Mouse (Mus musculus) thymus, postnatal 4 days (tissue): Measurements from ENCODE around the gene Msh5.
A peak's percentile ranks its signal among the peaks of the same experiment; 100 is the strongest.
"Not testable (repeated sequence)": the region's sequence is repeated elsewhere in the genome, so short reads cannot be mapped to it uniquely, and the experiment has no call there.

ENCODE experiments used
- DNase-seq: peaks from one replicate; pipeline ENCODE4 v3.0.0; 2021

Gene Msh5

DNA sequence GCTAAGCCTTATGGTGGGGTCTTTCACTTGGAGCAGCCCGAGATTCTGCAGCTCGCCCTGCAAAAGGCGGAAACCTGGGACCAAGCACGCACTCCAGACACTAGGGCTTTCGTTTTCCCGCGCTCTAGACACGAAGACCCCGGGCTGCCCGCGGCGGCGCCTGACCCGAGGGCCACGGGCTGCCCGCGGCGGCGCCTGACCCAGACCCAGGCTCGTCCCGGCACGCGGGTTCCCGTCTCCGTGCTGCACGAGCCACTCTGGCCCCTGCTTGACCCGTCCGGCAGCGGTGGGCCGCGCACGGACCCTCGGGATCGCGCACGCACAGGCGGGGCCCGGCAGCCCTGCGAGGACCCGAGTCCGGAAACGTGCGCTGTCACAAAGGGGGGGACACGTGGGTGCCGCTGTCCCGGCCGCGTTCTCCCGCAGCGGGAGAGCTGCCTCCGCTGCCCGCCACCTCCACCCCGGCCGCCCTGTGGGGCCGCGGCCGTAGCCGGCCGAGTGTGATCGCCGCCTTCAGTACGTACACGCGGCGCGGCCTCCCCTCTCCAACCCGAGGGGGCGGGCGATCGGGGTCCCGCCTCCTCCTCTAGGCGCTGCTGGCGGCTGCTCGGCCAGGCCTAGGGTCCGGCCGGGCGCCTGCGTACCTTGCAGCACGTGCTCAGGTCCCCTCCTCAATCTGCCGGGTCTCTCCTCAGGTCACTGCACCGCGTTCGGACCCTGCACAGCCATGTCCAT, 45.7 kb downstream of the Msh5 start, which contains the start of gene Vars:
Vars (plus strand) TSS at position 271 of the 735 bp plus-strand sequence.
- peak; percentile 86 for DNase-seq

DNA sequence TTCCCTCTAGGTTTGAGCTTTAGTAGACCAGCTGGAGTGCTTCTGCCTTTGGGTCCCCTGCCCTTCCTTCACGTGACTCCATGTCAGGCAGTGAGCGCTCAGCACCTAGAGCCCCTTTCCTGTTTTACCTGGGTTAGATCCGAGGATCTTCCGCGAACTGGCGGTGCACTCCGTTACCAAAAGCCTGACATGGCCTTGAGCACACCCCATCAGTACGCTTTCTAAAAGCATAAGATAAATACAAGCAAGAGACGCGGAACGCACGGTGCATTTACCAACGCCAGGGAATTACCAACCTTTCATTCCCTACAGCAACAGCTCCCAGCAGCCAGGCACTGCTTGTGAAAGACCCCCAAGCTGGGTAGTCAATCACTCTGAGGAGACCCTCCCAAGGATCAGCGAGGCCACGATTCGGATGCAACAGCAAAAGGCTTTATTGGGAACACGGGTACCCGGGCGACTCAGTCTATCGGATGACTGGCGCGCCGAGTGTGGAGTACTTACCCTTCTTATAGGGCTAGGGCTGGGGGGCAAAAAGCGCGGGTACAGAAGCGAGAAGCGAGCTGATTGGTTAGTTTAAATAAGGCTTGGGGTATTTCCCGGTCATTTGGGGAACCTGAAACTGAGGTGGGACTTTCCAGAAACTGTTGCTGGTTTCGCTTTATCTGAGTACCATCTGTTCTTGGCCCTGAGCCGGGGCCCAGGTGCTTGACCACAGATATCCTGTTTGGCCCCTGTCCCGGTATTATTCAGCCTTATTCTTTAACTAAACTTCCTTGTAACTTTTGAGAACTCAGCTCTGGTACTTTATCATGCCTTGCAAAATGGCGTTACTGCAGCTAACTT, 46.5 kb downstream of the Msh5 start:
- DNase-seq: not testable (repeated sequence)

DNA sequence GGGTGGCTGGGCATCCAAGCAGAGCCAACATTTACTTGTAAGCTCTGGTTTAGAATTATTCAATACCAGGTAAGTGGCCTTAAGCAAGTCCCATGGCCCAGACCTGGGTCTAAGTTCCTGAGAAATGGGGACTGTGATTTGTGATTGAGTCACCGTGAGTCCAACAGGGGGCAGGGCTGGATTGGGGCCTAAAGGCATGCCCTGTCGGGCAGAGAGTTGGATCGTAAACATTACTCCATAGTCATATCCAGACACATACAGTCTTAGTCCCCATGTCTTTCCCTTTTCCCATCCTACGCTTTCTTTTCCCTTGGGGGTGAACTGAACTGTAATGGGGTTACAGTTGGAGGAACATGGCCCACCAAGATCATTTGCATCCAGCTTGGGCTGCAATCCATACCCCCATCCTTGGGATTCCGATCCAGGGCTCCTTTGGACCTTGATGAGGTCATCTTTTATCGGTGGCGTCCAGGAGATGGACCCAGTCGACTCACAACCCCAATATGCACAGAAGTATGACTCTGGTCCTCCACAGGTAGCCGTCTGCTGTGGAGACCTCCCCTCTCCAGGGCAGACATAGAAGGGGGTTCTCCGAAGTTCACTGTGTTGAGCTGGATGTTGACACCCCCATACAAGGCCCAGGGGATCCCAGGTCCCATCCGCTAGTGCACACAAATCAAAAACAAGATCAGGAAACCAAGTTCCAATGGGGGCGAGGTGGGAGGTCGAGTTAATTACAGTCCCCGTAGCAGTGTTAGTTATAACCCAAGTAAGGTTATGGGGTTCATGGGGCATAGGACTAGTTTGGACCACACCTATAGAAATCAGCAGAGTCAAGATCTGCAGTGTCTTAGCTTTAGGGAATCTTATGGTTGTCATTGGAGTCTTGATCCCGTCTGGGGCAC, 47.8 kb downstream of the Msh5 start:
- no peak for DNase-seq

DNA sequence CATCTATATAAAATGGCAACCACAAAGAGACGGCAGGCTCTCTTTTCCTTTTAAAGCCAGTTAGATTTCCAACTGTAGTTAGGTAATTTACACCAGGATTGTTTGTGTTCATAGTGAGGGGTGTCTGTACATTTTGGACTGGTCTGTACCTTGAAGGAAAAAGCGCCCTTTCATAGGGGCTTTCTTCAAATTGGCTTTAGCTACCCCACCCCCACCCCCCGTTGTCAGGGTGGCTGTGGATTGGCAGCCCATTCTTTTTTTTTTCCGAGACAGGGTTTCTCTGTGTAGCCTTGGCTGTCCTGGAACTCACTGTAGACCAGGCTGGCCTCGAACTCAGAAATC, 49.4 kb downstream of the Msh5 start:
- no peak for DNase-seq

DNA sequence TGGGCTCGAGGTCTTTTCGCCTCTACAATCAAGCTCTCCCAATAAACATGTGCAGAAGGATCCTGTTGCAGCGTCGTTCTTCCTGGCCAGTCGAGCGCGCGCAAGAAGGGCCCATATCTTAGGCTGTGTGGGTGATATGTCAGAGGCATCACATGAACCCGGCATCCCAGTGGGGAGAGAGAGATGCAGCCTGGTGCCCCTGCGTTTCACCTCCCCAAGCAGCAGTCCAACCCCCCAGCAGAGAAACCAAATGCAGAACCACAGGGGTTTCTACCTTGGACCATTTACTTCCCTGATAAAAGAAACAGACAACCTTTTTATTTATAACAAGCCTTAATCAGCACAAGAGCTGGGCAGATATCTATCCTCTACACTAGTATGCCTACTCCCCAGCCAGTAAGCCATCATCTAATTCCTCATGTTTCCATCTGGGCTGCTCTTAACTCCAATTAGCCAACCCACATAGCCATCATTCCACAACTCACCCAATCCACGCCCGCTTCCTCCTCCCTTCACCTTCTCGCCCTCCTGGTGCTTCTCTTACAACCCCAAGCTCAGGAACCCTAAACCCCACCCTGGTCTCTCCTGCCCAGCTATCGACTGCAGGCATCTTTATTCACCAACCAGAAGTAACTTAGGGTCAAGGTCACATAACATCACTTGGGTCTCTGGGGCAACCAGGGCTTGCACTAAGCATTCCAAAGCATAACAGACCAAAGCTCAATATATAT, 50.0 kb downstream of the Msh5 start:
- no peak for DNase-seq

DNA sequence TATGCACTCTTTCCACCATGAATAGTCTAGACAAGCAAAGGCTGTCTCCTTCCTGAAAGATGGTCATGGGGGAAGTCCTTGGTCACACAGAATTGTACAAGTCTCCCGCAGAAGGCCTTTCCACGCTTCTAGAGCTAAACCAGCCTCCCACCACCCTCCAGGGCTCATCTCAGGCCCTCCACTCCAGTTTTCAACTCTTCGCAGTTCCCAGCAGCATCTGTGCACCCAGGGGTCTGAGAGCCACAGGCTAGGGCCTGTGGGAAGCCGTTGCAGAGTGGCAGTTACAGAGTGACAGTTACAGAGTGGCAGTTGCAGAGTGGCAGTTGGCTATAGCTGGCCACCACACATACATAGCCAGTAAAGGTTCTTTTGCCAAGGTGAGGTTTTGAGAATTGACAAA, 50.6 kb downstream of the Msh5 start:
- not testable (repeated sequence) for DNase-seq

DNA sequence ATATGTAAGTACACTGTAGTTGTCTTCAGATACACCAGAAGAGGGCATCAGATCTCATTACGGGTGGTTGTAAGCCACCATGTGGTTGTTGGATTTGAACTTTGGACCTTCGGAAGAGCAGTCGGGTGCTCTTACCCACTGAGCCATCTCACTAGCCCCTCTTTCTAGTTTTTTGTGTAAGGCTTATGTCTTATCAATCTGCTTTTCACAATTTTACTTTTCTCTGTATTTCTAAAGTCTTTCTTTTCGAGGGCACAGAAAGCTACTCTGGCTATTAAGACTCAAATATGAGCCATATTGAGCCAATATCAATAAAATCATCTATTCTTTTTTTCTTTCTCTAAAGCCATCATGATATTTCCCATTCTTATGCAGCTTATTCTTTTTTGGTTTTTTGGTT, 51.4 kb downstream of the Msh5 start:
- DNase-seq: not testable (repeated sequence)

DNA sequence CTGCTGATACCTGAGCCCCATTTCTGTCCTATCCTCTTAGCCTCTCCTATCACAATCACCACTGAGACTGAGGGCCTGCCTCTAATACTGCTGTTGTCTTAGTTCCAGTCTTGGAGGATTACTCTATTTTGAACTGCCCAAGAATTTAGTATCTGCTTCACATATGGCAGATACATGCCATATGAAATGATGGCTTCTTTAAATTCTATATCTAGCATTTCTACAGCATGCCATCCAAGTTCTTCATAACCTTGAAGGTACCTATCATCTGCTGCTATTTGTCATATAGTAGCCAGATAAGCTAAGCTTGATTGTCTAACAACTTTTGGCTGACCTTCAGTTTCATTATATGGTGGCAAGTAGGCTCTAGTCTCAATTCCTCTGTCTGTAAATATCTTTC, 51.8 kb downstream of the Msh5 start:
- no peak for DNase-seq

DNA sequence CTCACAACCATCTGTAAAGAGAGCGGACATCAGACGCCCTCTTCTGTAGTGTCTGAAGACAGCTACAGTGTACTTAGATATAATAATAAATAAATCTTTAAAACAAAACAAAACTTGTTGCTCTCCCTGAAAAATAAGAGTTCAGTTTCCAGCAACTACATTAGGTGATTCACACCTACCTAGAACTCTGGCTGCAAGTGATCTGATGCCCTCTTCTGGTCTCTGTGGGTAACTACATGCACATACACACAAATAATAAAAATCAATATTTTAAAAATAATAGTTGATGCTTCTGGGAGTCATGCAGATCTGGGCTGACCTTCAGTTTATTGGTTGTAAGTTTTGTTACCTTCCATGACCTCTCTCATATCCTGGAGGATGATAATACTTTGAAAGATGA, 62.3 kb downstream of the Msh5 start:
- DNase-seq: no peak

DNA sequence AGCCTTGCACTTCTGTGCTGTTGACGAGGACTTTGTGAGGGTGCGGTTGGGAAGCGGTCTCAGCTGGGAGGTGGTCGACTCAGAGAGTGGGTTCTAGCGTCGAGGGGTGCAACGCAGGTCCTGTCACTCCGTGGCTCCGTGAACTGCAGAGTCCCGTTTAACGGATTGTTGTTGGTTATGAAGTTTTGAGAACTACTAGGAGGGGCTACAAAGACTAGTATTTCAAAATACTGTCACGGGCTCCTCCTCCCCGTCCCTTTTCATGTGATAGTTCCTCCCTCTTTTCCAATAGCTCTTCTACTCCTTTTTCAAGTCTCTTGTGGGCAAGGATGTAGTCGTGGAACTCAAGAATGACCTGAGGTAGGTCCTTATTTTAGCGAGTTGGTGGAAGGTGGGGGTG, 64.2 kb downstream of the Msh5 start:
- DNase-seq: no peak

DNA sequence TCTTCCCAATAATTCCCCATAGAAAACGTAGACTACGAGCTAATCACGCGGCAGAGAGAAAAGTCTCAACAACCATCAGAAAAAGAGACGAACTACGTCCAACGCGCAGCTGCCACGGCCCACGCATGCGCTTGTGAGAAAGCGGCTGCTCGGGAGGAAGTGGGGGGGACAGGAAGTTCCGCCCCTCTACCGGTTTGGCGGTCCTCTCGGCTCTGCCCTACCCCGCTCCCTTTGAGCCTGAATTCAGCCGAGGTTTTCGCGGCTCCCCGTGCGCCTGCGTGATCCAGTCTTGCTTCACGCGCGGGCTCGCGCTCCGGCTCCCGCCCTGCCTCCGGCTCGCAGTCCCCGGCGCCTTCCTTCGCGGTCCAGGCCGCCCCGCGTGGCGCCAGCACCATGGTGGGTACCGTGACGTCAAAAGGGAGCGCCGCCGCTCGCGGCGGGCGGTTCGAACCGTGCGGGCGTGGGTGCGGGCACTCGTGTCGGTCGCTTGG, 64.8 kb downstream of the Msh5 start, which contains the start of gene Lsm2:
Lsm2 (plus strand) TSS at position 173 of the 491 bp plus-strand sequence.
- DNase-seq: peak; percentile 92

DNA sequence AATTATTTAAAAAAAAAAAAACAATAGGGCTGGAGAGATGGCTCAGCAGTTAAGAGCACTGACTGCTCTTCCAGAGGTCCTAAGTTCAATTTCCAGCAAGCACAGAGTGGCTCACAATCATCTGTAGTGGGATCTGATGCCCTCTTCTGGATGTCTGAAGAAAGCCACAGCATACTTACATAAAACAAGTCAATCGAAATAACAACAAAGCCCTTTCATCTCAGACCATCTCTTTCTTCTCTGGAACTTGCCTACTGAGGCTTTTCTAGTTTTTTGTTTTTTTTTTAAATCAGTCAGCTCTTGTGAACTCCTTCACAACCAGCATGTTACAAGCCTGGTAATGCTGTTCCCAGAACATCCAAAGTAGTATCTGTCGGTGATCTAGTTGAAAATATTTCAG, 65.9 kb downstream of the Msh5 start:
- DNase-seq: no peak

DNA sequence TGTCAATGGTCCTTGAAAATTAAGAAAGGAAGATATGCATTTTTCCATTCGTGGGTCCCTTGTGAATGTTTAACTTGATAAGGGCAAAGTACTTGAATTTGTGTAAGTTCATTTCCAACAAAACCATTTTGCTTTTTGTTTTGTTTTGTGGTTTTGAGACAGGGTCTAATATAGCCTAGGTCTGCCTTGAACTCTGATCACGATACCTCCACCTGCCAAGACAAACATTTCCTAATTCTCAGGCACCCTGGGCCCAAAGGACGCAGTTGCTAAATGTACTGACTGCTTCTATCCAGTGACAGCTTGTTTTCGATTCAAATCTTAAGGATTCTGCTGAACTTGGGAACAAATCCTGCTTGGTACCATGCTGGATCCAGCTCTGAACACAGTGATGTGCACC, 66.9 kb downstream of the Msh5 start:
- no peak for DNase-seq
